Mouse (Mus musculus): ENCODE measurements at regions not wholly inside any gene's neighbourhood (a gene's known extent, or its start where the extent isn't known, plus 50 kb on each side); places are given as distances from the start of the nearest gene placed in this dataset.

DNA sequence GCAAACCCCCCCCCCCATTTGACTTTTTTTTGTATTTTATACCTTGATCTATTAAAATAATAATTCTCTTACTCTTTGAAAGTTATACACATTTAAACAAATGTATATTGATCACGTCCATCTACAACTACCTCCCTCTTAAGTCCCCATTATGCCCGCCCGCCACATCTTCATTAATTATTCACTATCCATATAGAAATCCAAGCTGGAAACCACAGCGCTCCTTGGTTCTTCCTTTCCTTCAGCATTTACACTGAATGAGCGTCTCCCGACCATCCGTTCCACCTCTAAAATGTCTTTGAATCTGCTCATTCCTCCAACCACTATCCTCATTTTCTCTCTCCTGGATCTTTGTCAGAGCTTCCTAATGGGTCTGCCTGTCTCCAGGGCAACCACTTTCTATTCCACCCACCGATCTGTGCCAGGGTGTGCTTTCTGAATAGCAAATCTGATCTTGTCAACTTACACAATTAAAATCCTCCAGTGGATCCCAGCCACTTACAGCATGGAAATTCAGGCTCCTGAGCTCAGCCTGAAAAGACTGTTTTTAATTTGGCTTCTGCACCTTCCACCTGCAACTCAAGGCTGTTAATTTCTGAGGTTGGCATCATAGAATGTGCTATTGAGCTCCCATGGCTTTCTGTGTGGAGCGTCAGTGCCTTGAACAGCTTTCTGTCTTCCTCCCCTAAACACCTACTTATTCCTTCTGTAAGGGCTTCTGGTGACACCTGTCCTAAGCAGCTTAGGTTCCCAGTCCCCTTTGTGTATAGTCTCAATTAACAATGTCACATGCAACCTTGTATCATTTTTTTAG is 265.5 kb downstream of the Spry2 start:
- TF ChIP-seq CTCF (IDR thresholded peaks at IDR 0.05; ENCODE audit: low read depth, low read length) (no peak), GATA1 (IDR thresholded peaks at IDR 0.05; ENCODE audit: borderline replicate concordance, low read length) (no peak), TAL1 (conservative IDR thresholded peaks at IDR 0.05; ENCODE audit: low read depth, low read length) (no peak), POLR2AphosphoS5 (IDR thresholded peaks at IDR 0.05; ENCODE audit: insufficient replicate concordance, low read depth, low read length) (no peak), GATA2 (IDR thresholded peaks at IDR 0.05; ENCODE audit: borderline replicate concordance, low read depth, low read length) (no peak)
